Mouse (Mus musculus) urinary bladder, adult 18-20 months (tissue): Measurements from ENCODE around the gene Nrbp1.
A peak's percentile ranks its signal among the peaks of the same experiment; 100 is the strongest.
"Not testable (repeated sequence)": the region's sequence is repeated elsewhere in the genome, so short reads cannot be mapped to it uniquely, and the experiment has no call there.

Experiments used
- DNase-seq, 2 experiments: peaks; one replicate each; pipeline ENCODE4 v3.0.0; 2022; ENCODE audit warnings: low spot score in 2 of 2, mixed read lengths in 2 of 2

The Nrbp1 gene

DNA sequence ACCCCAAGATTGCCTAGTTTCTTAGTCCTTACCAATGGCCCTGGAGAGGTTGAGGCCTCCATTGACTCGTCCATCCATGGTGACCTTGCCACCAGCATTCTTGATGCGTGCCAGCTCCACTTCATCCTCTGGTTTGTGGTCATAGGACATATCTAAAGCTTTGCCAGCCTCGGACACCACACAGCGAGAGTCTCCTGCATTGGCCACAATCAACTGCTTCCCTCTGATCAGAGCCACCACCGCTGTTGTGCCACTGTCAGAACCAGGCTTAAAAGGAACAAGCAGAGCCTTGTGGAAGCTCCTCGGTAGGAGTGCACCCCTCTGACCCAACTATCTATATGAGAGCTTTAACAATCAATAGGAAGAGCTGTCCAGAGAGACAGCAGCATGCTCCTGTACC is 36.2 kb upstream of the Nrbp1 start:
- DNase-seq = no peak

- not testable (repeated sequence) for DNase-seq
These were observed 24.1 kb upstream of the Nrbp1 start for GRCm38 (mm10) chr5:31216554-31216953.

GRCm38 (mm10) chr5:31218294-31218693 is 22.4 kb upstream of the Nrbp1 start:
- no peak for DNase-seq

DNA sequence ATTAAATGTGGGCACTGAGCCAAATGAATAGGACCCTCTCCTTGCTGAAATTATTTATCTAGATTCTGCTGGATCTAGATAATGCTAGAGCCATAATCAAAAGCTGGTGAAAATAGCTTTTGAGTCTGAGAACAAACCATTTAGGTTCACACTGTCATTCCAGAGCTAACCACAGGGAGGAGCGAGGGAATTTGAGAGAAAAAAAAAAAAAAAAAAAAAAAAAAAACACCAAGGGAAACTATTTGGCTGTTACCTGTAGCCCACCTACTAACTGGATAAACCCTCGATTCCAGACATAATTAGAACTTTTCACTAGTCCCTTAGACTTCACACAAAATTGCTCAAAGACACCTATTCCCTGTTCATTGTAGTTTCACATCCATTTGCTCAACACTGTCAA is 21.6 kb upstream of the Nrbp1 start:
- DNase-seq = no peak

- DNase-seq = no peak
These were observed 21.2 kb upstream of the Nrbp1 start for GRCm38 (mm10) chr5:31219474-31219873.

GRCm38 (mm10) chr5:31219911-31220447 is 20.7 kb upstream of the Nrbp1 start:
- DNase-seq = no peak

DNA sequence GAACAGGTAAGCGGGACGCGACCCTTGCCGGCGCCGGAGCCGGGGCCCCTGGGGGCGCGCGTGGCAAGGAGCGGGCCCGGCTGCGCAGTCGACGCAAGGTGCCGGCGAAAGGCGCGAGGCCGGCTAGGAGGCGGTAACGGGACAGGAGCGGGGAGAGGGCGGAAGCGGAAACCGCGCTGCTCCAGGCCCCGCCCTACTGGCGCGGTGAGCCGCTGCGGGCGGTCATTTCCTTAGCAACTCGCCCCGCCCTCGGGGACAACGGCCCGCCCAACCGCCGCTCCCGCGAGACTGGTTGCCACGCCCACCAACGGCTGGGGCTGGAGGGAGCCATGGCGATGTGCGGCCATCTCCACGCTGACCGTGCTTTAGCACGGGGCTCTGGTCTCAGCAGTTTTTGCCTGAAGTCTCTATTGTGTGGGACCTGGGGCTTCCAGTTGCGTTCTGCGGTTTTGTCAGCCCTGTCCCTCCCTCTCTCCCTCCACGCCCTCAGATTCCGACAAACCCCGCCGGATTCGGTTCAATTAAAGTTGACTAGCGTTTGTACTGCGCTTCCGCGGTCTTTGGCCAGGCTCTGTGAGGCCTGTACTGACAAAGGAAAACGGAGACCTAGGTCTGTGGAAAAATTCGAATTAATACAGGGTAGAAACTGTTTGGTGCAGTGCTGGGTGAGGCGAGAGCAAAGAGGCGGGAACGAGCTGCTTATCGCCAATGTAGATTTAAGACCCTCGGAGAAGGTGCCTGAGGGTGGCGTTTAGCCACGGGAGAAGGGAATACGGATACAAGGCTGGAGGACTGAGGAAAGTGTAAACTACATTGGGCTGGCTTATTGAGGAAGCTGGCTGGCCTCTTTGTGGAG is 20.0 kb upstream of the Nrbp1 start, which contains the start of gene Ppm1g:
Gene Ppm1g, minus strand, starts transcription at position 240 of the 856 bp plus-strand sequence.
- peak; percentile 97 to 99 for DNase-seq

- no peak for DNase-seq
These were observed 19.2 kb upstream of the Nrbp1 start for GRCm38 (mm10) chr5:31221304-31221945.

DNA sequence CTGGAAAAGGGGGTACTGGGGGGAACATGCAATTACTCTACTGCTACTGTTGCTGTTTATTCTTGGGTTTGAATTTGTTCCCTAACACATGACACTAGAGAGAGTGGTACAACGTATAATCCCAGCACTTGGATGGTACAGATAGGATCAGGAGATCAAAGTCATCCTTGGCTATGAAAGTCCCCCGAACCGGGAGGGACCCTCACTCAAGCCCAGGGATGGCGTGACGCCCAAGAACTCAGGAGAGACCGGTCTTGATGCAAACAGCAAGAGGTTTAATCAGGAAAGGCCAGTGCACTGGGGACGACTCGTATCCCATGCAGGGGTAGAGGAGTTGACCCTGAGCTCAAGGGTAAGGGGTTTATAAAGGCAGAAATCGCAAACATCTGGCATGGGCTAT is 18.0 kb upstream of the Nrbp1 start:
- no peak for DNase-seq

- no peak for DNase-seq
These were observed 14.0 kb upstream of the Nrbp1 start for GRCm38 (mm10) chr5:31226641-31227040.

GRCm38 (mm10) chr5:31241522-31242034 is 914 bp downstream of the Nrbp1 start:
- DNase-seq = no peak

- DNase-seq = no peak
These were observed 1.5 kb downstream of the Nrbp1 start for GRCm38 (mm10) chr5:31242191-31242590.

GRCm38 (mm10) chr5:31250716-31251115 is 10.1 kb downstream of the Nrbp1 start:
- DNase-seq = no peak

GRCm38 (mm10) chr5:31251541-31252101 is 11.0 kb downstream of the Nrbp1 start, which contains the start of gene Krtcap3:
Gene Krtcap3 (plus strand): TSS chr5:31251691.
- peak; percentile 62 to 67 for DNase-seq

DNA sequence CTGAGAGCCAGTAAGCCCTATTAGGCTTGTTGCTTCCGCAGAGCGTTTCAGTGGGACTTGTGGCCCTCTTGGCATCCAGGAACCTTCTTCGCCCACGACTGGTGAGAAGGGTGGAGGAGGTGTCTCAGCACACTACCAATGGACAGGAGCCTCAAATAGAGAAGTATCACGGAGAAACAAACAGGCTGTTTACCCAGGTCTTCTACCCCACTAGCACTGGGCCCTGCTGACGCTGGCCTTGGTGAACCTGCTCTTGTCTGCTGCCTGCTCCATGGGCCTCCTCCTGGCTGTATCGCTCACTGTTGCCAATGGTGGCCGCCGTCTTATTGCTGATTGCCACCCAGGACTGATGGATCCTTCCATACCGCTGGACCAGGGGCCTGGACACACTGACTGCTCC is 11.5 kb downstream of the Nrbp1 start:
- DNase-seq = no peak

- DNase-seq = no peak
These were observed 12.3 kb downstream of the Nrbp1 start for GRCm38 (mm10) chr5:31252795-31253545.

GRCm38 (mm10) chr5:31253806-31254205 is 13.1 kb downstream of the Nrbp1 start:
- DNase-seq = no peak

DNA sequence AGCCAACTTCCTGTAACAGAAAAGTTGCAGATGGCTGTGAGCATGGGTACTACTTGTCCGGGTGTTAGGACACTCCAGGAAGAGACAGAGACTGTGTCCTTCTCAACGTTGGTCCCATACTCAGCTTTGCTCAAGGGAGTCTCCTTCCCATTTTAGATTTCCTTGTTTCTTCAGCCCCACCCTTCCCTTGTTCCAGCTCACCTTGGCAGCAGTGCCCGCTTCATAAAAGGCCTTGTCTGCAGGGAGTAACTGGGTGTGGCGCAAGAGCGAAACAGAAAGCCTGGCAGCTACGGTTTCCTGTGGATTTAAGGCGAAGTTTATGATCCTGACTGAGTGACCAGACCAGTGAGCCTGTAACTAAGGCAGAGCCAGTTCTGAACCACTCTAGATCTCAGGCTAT is 13.8 kb downstream of the Nrbp1 start:
- DNase-seq = peak; percentile 37 to 73

GRCm38 (mm10) chr5:31254901-31255300 is 14.2 kb downstream of the Nrbp1 start:
- DNase-seq = no peak

GRCm38 (mm10) chr5:31255381-31255780 is 14.7 kb downstream of the Nrbp1 start:
- no peak for DNase-seq

GRCm38 (mm10) chr5:31255971-31256370 is 15.3 kb downstream of the Nrbp1 start:
- DNase-seq = no peak
